8 mouse cellular contexts compared by ENCODE assay signal in genomic region chr2:65121435-65121834, GRCm38 (mm10).
DNase-seq lines count a peak whose midpoint lies in the region; ATAC-seq and TF ChIP-seq lines count a peak whose summit lies in the region.

No protein-coding gene starts in this region.

- H3K36me3 ChIP-seq in heart, embryonic 10.5 days, result peaks cover 6% of the 10 kb centered on the region; the same call in 1 of the 2 replicates
- no peaks in the 10 kb centered on the region for H3K36me3 ChIP-seq in thymus, adult 2 months (ENCODE audit: control insufficient read depth, insufficient read depth, low read length)
- H3K36me3 ChIP-seq in limb, embryonic 14.5 days (ENCODE audit: control insufficient read depth, insufficient read depth, low read length), result no peaks in the 10 kb centered on the region

- 0 out of 2 replicates have a peak, but pooled peaks cover 5% of the 10 kb centered on the region for H3K4me1 ChIP-seq in heart, embryonic 10.5 days
- H3K4me1 ChIP-seq in thymus, adult 2 months (replicated peaks; ENCODE audit: control insufficient read depth, insufficient read depth, low read length), result no peaks in the 10 kb centered on the region
- 0 out of 2 replicates have a peak, but pooled peaks cover 5% of the 10 kb centered on the region for H3K4me1 ChIP-seq in limb, embryonic 14.5 days (ENCODE audit: control insufficient read depth, insufficient read depth, low read length)

- no peak for TF ChIP-seq POLR2A in thymus, adult 2 months (IDR thresholded peaks at IDR 0.05; ENCODE audit: control insufficient read depth, extremely low read depth, insufficient read depth, low read length, poor library complexity)
- TF ChIP-seq POLR2A in limb, embryonic 14.5 days (IDR thresholded peaks at IDR 0.05; ENCODE audit: borderline replicate concordance, extremely low read depth, insufficient read depth, insufficient read length), result no peak

- DNase-seq in heart, adult 18-20 months, result peak; percentile 43 to 81
- no peak for DNase-seq in heart, embryonic 10.5 days (ENCODE audit: low spot score)
- peak; percentile 12 for DNase-seq in thymus, adult 2 months
- no peak for DNase-seq in thymus, postnatal 36 days
- peak; percentile 67 for DNase-seq in embryo, embryonic 11 days
- DNase-seq in limb, embryonic 14.5 days (ENCODE audit: low spot score), result peak; percentile 77
- peak; percentile 50 for DNase-seq in thymus, postnatal 4 days
- DNase-seq in yolk sac, embryonic 10.5 days (ENCODE audit: low spot score), result no peak

- H3K27ac ChIP-seq in heart, embryonic 10.5 days, result no peak overlapping the region
- H3K27ac ChIP-seq in thymus, adult 2 months (ENCODE audit: control insufficient read depth, insufficient read depth, low read length), result no peak overlapping the region
- H3K27ac ChIP-seq in limb, embryonic 14.5 days (replicated peaks; ENCODE audit: low read depth, low read length), result no peak overlapping the region

- TF ChIP-seq CTCF in thymus, adult 2 months (IDR thresholded peaks at IDR 0.05; ENCODE audit: borderline replicate concordance, control insufficient read depth, extremely low read depth, insufficient read depth, low read length, poor library complexity), result no peak

- no peak for ATAC-seq in limb, embryonic 14.5 days (ENCODE audit: low FRiP score, low read depth)

- 4% methylated on average over 1 of the region's 1 CpGs for WGBS in heart, embryonic 10.5 days
- WGBS in thymus, adult 2 months, result 31% methylated on average over 1 of the region's 1 CpGs
- WGBS in limb, embryonic 14.5 days, result 5% methylated on average over 1 of the region's 1 CpGs

- no peak overlapping the region for H3K4me3 ChIP-seq in heart, embryonic 10.5 days
- H3K4me3 ChIP-seq in thymus, adult 2 months (ENCODE audit: control insufficient read depth, insufficient read depth, low read length), result no peak overlapping the region
- no peak overlapping the region for H3K4me3 ChIP-seq in limb, embryonic 14.5 days (replicated peaks; ENCODE audit: low read length)

- H3K9me3 ChIP-seq in heart, embryonic 10.5 days, result no peaks in the 10 kb centered on the region
- no peaks in the 10 kb centered on the region for H3K9me3 ChIP-seq in limb, embryonic 14.5 days (ENCODE audit: control insufficient read depth, low read length)

- H3K27me3 ChIP-seq in heart, embryonic 10.5 days (ENCODE audit: insufficient read depth, poor library complexity, severe bottlenecking), result no peaks in the 10 kb centered on the region
- H3K27me3 ChIP-seq in thymus, adult 2 months (ENCODE audit: control insufficient read depth, insufficient read depth, low read length), result no peaks in the 10 kb centered on the region
- H3K27me3 ChIP-seq in limb, embryonic 14.5 days (ENCODE audit: control insufficient read depth, insufficient read depth, low read length), result no peaks in the 10 kb centered on the region

- H3K9ac ChIP-seq in limb, embryonic 14.5 days (ENCODE audit: low read depth, low read length, severe bottlenecking), result no peak overlapping the region

- no peak overlapping the region for H3K4me2 ChIP-seq in limb, embryonic 14.5 days (replicated peaks; ENCODE audit: low read depth, low read length, severe bottlenecking)

Comparison
In these comparisons a context has a peak if more than half of its experiments do, and no peak if none do; other contexts are left out.
1. DNase-seq: peak in heart, adult 18-20 months (2 of 2), thymus, adult 2 months (single experiment), embryo, embryonic 11 days (single experiment), limb, embryonic 14.5 days (single experiment) and thymus, postnatal 4 days (single experiment); none in heart, embryonic 10.5 days (single experiment), thymus, postnatal 36 days (0 of 2) and yolk sac, embryonic 10.5 days (single experiment).